10 mouse cellular contexts compared by ENCODE assay signal in the genomic region with DNA sequence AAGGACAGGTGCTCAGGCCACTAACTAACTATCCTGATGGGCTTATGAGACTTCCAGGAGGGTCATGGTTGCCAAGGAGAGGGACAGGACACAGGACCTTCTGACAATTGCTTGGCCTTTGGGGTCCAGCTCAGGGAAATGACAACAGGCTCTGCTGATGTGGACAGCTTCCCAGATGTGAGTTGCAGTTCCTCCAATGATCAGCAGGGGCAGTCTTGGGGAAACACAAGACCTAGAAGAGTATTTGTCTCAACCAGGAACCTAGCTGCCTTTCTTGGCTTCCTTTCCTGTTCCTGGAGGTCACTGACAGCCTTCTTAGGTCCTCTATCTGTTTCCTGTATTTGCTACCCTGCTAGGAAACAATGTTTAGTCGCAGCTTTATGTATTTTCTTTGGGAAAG. TPM values are rescaled to one million over a fixed set of nuclear protein-coding genes. Genes with fewer than 3 reads are reported as not detected.
DNase-seq lines count a peak whose midpoint lies in the region; ATAC-seq lines count a peak whose summit lies in the region.
"Had no signal": no experiment of that assay in that cellular context is flagged by ENCODE, and none has a peak within 500 bp of the region (broad histone marks: within the 10 kb centered on the region; RNA-seq: fewer than 3 reads in every experiment).

No protein-coding gene starts in this region.

- H3K9me3 ChIP-seq in liver, embryonic 12.5 days (replicated peaks), result no peaks in the 10 kb centered on the region
- H3K9me3 ChIP-seq: lung, embryonic 15.5 days had no signal

- WGBS in liver, embryonic 12.5 days (ENCODE audit: insufficient replicate concordance), result 7% methylated on average over 1 of the region's 1 CpGs

- no peaks in the 10 kb centered on the region for H3K27me3 ChIP-seq in liver, embryonic 12.5 days (replicated peaks)
- H3K27me3 ChIP-seq: lung, embryonic 15.5 days had no signal

- H3K4me2 ChIP-seq in liver, embryonic 12.5 days, result no peak overlapping the region
- H3K4me2 ChIP-seq: lung, embryonic 15.5 days had no signal

- DNase-seq in cerebellum, adult 9-10 months, result peak; percentile 49
- DNase-seq in cerebellum, postnatal 10 days, result no peak
- peak; percentile 31 for DNase-seq in liver
- peak; percentile 9 for DNase-seq in embryo, embryonic 10.5 days (ENCODE audit: low spot score)
- DNase-seq in thymus, postnatal 0 days (ENCODE audit: low spot score), result peak; percentile 21
- DNase-seq in gastrocnemius, adult 8-10 months (ENCODE audit: low spot score in 2 of 2), result no peak
- DNase-seq in urinary bladder, postnatal 4 days (ENCODE audit: low spot score in 2 of 2), result no peak

- no peak overlapping the region for H3K4me3 ChIP-seq in liver, embryonic 12.5 days
- H3K4me3 ChIP-seq: lung, embryonic 15.5 days had no signal

- no peaks in the 10 kb centered on the region for H3K4me1 ChIP-seq in liver, embryonic 12.5 days
- H3K4me1 ChIP-seq: lung, embryonic 15.5 days had no signal

- H3K9ac ChIP-seq in liver, embryonic 12.5 days, result no peak overlapping the region
- H3K9ac ChIP-seq: lung, embryonic 15.5 days had no signal

- no peaks in the 10 kb centered on the region for H3K36me3 ChIP-seq in liver, embryonic 12.5 days
- H3K36me3 ChIP-seq: lung, embryonic 15.5 days had no signal

- no peak for ATAC-seq in liver, embryonic 12.5 days
- ATAC-seq: hindbrain, embryonic 16.5 days had no signal

- H3K27ac ChIP-seq in liver, embryonic 12.5 days, result no peak overlapping the region
- H3K27ac ChIP-seq: lung, embryonic 15.5 days had no signal

RNA-seq across cellular contexts. Expression of a gene that starts 17.4 kb away (rescaled TPM):
- polyA plus RNA-seq in liver, embryonic 12.5 days (2016; fragmentation: Nextera tagmentation; extraction: Ambion mirVana), result 0.06 and 0.13 TPM in 2 replicates
- polyA plus RNA-seq in thymus, postnatal 0 days (2015; fragmentation: Nextera tagmentation; extraction: Ambion mirVana), result 0.05 and 0.08 TPM in 2 replicates
- total RNA-seq in gastrocnemius, adult 8-10 months (2022), result under 1 TPM in 2 of 4 experiments, not detected in 2; 0.09 to 0.15 TPM

RNA-seq across cellular contexts. Expression of a gene that starts 29.1 kb away (rescaled TPM):
- 21.1 and 22.6 TPM in 2 replicates for polyA plus RNA-seq in liver, embryonic 12.5 days (2016; fragmentation: Nextera tagmentation; extraction: Ambion mirVana)
- polyA plus RNA-seq in thymus, postnatal 0 days (2015; fragmentation: Nextera tagmentation; extraction: Ambion mirVana), result 1.5 and 2.4 TPM in 2 replicates
- total RNA-seq in gastrocnemius, adult 8-10 months (2022), result 1 to 10 TPM in 2 of 4 experiments, under 1 TPM in 2; 0.75 to 1.7 (median 1.00) TPM

RNA-seq across cellular contexts. Expression of a gene that starts 58.8 kb away (rescaled TPM):
- not detected in 2 replicates for polyA plus RNA-seq in liver, embryonic 12.5 days (2016; fragmentation: Nextera tagmentation; extraction: Ambion mirVana)
- polyA plus RNA-seq in thymus, postnatal 0 days (2015; fragmentation: Nextera tagmentation; extraction: Ambion mirVana), result not detected in 2 replicates
- total RNA-seq in gastrocnemius, adult 8-10 months (2022), result not detected
- polyA plus RNA-seq: hindbrain, embryonic 16.5 days; lung, embryonic 15.5 days had no signal

Comparison
In these comparisons a context has a peak if more than half of its experiments do, and no peak if none do; other contexts are left out.
1. DNase-seq: peak in cerebellum, adult 9-10 months (single experiment), liver (single experiment), embryo, embryonic 10.5 days (single experiment) and thymus, postnatal 0 days (single experiment); none in cerebellum, postnatal 10 days (0 of 2), gastrocnemius, adult 8-10 months (0 of 2) and urinary bladder, postnatal 4 days (0 of 2).